Mouse (Mus musculus) forebrain, embryonic 15.5 days (tissue): ENCODE data around the gene Fiz1. TPM values are rescaled to one million over a fixed set of nuclear protein-coding genes. Genes with fewer than 3 reads are reported as not detected.

Source experiments
- ATAC-seq: fragments of 200-750 bp; cut with Nextera tagmentation; replicated peaks from 2 replicates; pipeline ENCODE4 v1.8.0; 2017; ENCODE audit warnings: mild to moderate bottlenecking, moderate TSS enrichment, moderate library complexity
- H3K27ac ChIP-seq: fragments of 300-500 bp; sonication (generic); replicated peaks from 2 replicates; pipeline ENCODE4 v1.5.1; 2015; ENCODE audit warnings: mild to moderate bottlenecking, inconsistent platforms
- H3K27me3 ChIP-seq: fragments of 300-500 bp; sonication (generic); 2 replicates; pipeline ENCODE4 v1.6.1; 2015; ENCODE audit warnings: inconsistent platforms
- H3K36me3 ChIP-seq: fragments of 300-500 bp; sonication (generic); 2 replicates; pipeline ENCODE4 v1.6.1; 2015; ENCODE audit warnings: mild to moderate bottlenecking, inconsistent platforms
- H3K4me1 ChIP-seq: fragments of 300-500 bp; sonication (generic); 2 replicates; pipeline ENCODE4 v1.6.1; 2015; ENCODE audit warnings: inconsistent platforms
- H3K4me2 ChIP-seq: fragments of 300-500 bp; sonication (generic); replicated peaks from 2 replicates; pipeline ENCODE4 v1.6.1; 2015; ENCODE audit warnings: mild to moderate bottlenecking, inconsistent platforms
- H3K4me3 ChIP-seq: fragments of 300-500 bp; sonication (generic); 2 replicates; pipeline ENCODE4 v1.5.1; 2015; ENCODE audit warnings: mild to moderate bottlenecking, inconsistent platforms
- H3K9ac ChIP-seq: fragments of 300-500 bp; sonication (generic); replicated peaks from 2 replicates; pipeline ENCODE4 v1.6.1; 2015; ENCODE audit warnings: mild to moderate bottlenecking, inconsistent platforms
- H3K9me3 ChIP-seq: fragments of 300-500 bp; sonication (generic); 2 replicates; pipeline ENCODE4 v1.6.1; 2016; ENCODE audit warnings: inconsistent platforms
- WGBS: fragments of 180-500 bp; shearing (Covaris S2); methylation state at CpG from one replicate; pipeline ENCODE4 v1.1.7; 2015; ENCODE audit warnings: mixed read lengths; 5-methylcytosine and 5-hydroxymethylcytosine counted together
- polyA plus RNA-seq: library from polyadenylated mRNA; unstranded; fragments of >200 nt; fragmentation: Nextera tagmentation; extraction: Ambion mirVana; gene quantifications from 2 replicates; pipeline ENCODE4 v1.2.1, GENCODE M21; 2015

Fiz1 gene
- polyA plus RNA-seq, 1 experiment from 2014 or later = 52.1 TPM

- Histone ChIP-seq H3K4me3 (peak overlapping the region; percentile 73), H3K27ac (no peak overlapping the region), H3K9me3 (no peaks in the 10 kb centered on the region), H3K4me1 (peaks cover 60% of the 10 kb centered on the region), H3K36me3 (no peaks in the 10 kb centered on the region), H3K27me3 (peaks cover 46% of the 10 kb centered on the region), H3K4me2 (peak overlapping the region; percentile 84), H3K9ac (peak overlapping the region; percentile 83)
- WGBS = 8% methylated on average over 32 of the region's 32 CpGs
- no peak for ATAC-seq
These were observed 39.1 kb upstream of the Fiz1 start for GRCm38 (mm10) chr7:5053456-5054179.

- Histone ChIP-seq H3K4me3 (peak overlapping the region; percentile 73), H3K9me3 (no peaks in the 10 kb centered on the region), H3K27me3 (peaks cover 45% of the 10 kb centered on the region), H3K27ac (no peak overlapping the region), H3K4me2 (peak overlapping the region; percentile 84), H3K9ac (peak overlapping the region; percentile 83), H3K36me3 (no peaks in the 10 kb centered on the region), H3K4me1 (peaks cover 59% of the 10 kb centered on the region)
- no peak for ATAC-seq
- WGBS = 4% methylated on average over 45 of the region's 45 CpGs
These were observed 38.4 kb upstream of the Fiz1 start for GRCm38 (mm10) chr7:5052931-5053343.

DNA sequence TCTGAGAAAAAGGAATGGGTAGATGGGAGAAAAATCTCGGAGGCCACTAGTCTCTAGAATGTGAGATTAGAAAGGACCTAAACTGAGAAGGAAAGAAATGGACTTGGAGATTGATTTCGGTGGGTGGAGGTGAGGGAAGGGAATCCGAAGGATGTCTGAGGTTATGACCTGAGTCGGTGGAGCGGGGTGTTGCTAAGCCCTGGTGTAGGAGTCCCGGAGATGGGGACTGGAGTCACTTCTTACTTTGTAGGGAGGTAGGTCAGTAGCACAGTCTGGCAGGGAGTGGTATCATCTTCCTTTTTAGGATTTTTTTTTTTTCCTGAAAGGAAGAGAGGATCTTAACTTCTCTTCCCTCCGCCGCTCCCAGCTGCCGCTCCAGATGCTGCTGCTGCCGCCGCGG lies 37.9 kb upstream of the Fiz1 start:
- Histone ChIP-seq H3K4me1 (peaks cover 54% of the 10 kb centered on the region), H3K27ac (0 out of 2 replicates have a peak overlapping the region, but pooled peaks have one; percentile 81)

DNA sequence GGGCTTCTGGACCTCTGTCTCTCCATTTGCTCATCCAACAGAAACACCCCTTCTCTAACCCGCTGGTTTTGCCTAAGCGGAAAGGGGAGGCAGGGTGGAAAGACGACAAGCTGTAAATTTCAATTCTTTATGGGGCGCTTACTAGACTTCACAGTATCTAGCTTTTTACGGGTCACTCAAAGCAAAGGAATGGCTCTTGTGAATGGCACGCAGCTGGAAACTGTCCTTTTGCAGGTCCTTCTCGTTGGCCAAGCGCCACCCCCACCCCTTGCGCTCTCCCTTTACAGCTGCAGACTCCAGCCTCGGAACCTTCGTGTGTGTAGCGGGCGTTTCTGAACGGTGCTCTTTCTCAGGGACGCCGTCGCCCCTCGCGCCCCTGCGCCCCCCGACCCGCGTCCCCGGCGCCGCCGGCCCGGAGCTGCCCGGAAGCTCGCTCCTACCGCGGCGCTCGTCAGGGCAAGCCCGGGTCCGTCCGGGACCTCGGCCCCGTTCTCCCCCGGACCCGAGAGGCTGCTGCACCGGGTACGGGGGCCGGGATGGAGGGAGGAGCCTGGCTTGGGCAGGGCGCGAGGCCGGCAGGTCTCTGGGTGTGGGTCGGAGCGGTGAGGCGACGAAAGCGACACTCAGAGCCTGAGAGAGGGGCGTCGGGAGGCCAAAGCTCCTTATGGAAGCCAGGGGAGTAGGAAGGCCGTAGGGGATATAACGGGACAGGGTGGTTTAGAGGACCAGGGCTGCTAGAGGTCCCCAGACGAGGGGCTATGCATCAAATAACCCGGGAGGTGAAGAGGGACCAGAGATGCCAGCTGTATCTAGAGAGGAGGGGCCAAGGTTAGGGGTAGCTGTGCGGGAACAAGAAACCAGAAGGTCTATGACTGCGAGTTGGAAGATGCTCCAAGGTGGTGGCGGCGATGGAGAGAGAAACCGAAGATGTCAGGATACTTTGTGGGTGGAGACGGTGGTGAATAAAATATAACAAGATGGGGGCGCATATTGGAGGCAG lies 37.0 kb upstream of the Fiz1 start, which contains the start of gene Zfp580:
Gene Zfp580 (plus strand): TSS at position 346 of the 1,000 bp plus-strand sequence.
- peak within 1 kb of the TSS; percentile 84 for H3K4me2 ChIP-seq
- H3K9ac ChIP-seq = peak within 1 kb of the TSS; percentile 83
- H3K4me1 ChIP-seq = peaks cover 46% of the 10 kb centered on the region
- peaks cover 36% of the 10 kb centered on the region for H3K27me3 ChIP-seq
- H3K36me3 ChIP-seq = no peaks in the 10 kb centered on the region
- H3K27ac ChIP-seq = peak within 1 kb of the TSS; percentile 81
- WGBS = 1% methylated on average over 64 of the region's 65 CpGs
- H3K9me3 ChIP-seq = no peaks in the 10 kb centered on the region
- peak within 1 kb of the TSS; percentile 73 for H3K4me3 ChIP-seq
- ATAC-seq = peak; percentile 82

More for the DNA sequence above, 37.9 kb upstream of the Fiz1 start:
- no peaks in the 10 kb centered on the region for H3K9me3 ChIP-seq
- H3K4me2 ChIP-seq = peak overlapping the region; percentile 84
- peak overlapping the region; percentile 73 for H3K4me3 ChIP-seq
- H3K9ac ChIP-seq = peak overlapping the region; percentile 83
- ATAC-seq = no peak
- no peaks in the 10 kb centered on the region for H3K36me3 ChIP-seq
- H3K27me3 ChIP-seq = peaks cover 40% of the 10 kb centered on the region
- WGBS = 5% methylated on average over 12 of the region's 12 CpGs

- 24% methylated on average over 2 of the region's 2 CpGs for WGBS
- H3K27me3 ChIP-seq = no peaks in the 10 kb centered on the region
- H3K4me1 ChIP-seq = peaks cover 14% of the 10 kb centered on the region
- no peaks in the 10 kb centered on the region for H3K36me3 ChIP-seq
- no peak overlapping the region for H3K4me3 ChIP-seq
- H3K9me3 ChIP-seq = no peaks in the 10 kb centered on the region
- H3K27ac ChIP-seq = no peak overlapping the region
- no peak overlapping the region for H3K9ac ChIP-seq
- ATAC-seq = no peak
- no peak overlapping the region for H3K4me2 ChIP-seq
These were observed 32.8 kb upstream of the Fiz1 start for GRCm38 (mm10) chr7:5047313-5047712.

DNA sequence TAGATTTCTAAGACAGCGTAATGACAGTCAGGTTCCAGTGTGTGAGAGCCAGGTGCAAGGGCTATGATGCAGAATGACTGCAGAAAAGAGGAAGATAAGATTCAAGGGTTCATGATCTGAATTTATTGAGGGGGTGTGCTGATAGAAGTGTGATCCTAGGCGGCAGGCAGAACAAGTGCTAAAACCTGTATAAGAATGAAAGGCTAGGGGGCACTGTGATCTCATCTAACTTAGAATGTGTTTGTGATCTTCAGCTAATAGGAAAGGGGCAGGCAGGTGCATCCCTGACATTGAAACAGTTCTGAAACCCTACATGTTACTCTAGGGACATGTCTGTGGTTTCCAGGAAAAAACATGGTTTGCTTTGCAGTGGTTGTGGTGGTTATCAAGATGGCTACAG lies 31.6 kb upstream of the Fiz1 start:
- Histone ChIP-seq H3K36me3 (no peaks in the 10 kb centered on the region), H3K4me1 (peaks cover 8% of the 10 kb centered on the region), H3K4me3 (no peak overlapping the region), H3K4me2 (no peak overlapping the region), H3K27me3 (no peaks in the 10 kb centered on the region), H3K27ac (no peak overlapping the region), H3K9me3 (no peaks in the 10 kb centered on the region), H3K9ac (no peak overlapping the region)
- no peak for ATAC-seq
- 77% methylated on average over 2 of the region's 2 CpGs for WGBS

DNA sequence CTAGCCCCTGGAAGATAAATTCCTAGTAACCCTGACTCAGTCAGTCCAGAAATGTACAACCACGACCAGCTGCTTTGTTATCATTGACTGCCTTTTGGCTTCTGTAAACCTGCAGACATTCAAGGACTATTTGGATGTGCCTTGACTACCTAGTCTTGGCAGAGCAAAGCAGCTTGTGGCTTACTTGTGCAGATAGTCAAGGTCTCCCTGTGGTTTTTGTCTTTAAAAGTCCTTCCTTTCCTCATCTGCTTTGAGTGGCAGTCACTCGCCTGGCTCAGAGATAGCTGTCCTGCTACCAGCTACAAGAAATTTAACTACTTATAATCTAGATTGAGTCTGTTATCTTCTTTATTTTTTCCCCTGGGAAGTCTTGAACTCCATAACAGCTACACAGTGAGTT lies 30.5 kb upstream of the Fiz1 start:
- Histone ChIP-seq H3K27ac (no peak overlapping the region), H3K36me3 (no peaks in the 10 kb centered on the region), H3K4me2 (no peak overlapping the region), H3K9ac (no peak overlapping the region), H3K27me3 (no peaks in the 10 kb centered on the region), H3K4me3 (no peak overlapping the region), H3K9me3 (no peaks in the 10 kb centered on the region), H3K4me1 (no peaks in the 10 kb centered on the region)
- no peak for ATAC-seq
- 83% methylated on average over 2 of the region's 2 CpGs for WGBS

- Histone ChIP-seq H3K27ac (0 out of 2 replicates have a peak overlapping the region, but pooled peaks have one; percentile 98), H3K36me3 (peaks cover 24% of the 10 kb centered on the region), H3K27me3 (no peaks in the 10 kb centered on the region), H3K4me1 (peaks cover 22% of the 10 kb centered on the region), H3K4me2 (peak overlapping the region; percentile 58), H3K4me3 (peak overlapping the region; percentile 96), H3K9me3 (no peaks in the 10 kb centered on the region), H3K9ac (peak overlapping the region; percentile 87)
- WGBS = 32% methylated on average over 5 of the region's 5 CpGs
- no peak for ATAC-seq
These were observed 24.4 kb upstream of the Fiz1 start for GRCm38 (mm10) chr7:5038940-5039339.

GRCm38 (mm10) chr7:5038109-5038732 lies 23.7 kb upstream of the Fiz1 start, which contains the start of gene Zfp784:
Gene Zfp784 (minus strand): TSS chr7:5038446.
- Histone ChIP-seq H3K4me1 (peaks cover 22% of the 10 kb centered on the region), H3K9me3 (no peaks in the 10 kb centered on the region), H3K27ac (peak within 1 kb of the TSS; percentile 98), H3K9ac (peak within 1 kb of the TSS; percentile 87), H3K36me3 (peaks cover 31% of the 10 kb centered on the region), H3K4me2 (peak within 1 kb of the TSS; percentile 58), H3K4me3 (peak within 1 kb of the TSS; percentile 96), H3K27me3 (no peaks in the 10 kb centered on the region)
- WGBS = under 1% methylated on average over 48 of the region's 48 CpGs
- peak; percentile 97 for ATAC-seq

DNA sequence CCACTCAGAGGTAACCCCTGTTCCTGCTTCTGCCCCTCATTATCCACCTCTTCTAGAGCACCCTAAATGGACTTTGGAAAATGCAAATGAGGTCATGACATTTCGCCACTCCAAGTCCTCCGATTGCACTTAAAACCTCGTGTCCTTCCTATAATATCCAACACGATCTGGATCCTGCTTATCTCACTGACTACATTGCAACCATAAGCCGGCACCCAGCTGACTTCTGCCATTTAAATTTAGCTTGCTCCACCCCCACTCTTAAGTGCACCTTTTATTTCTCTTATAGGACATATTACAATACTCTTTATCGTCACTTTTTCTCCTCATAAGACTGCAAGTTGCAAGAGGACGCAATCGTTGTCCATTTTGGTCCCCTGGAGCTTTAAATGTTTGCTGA lies 23.0 kb upstream of the Fiz1 start:
- Histone ChIP-seq H3K36me3 (peaks cover 38% of the 10 kb centered on the region), H3K4me1 (peaks cover 22% of the 10 kb centered on the region), H3K9ac (peak overlapping the region; percentile 87; the same call in 1 of the 2 replicates), H3K4me3 (peak overlapping the region; percentile 96), H3K27me3 (no peaks in the 10 kb centered on the region), H3K27ac (peak overlapping the region; percentile 98), H3K9me3 (no peaks in the 10 kb centered on the region), H3K4me2 (peak overlapping the region; percentile 58)
- ATAC-seq = no peak
- WGBS = 88% methylated on average over 8 of the region's 8 CpGs

DNA sequence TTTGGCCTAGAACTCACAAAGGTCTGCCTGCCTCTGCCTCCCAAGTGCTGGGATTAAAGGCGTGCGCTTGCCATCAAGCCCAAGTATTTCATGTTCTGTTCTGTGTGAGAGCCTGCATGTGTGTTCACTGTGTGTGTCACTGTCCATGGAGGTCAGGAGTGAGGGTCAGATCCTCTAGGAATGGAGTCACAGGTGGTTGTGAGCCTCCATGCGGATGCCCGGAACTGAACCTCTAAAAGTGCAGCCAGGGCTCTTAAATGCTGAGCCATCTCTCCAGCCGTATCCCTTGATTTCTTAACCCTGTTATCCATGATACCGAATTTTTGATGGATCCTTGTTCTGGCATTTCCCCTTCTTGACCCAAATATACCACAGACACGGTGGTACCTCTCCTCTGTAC lies 22.5 kb upstream of the Fiz1 start:
- ATAC-seq = no peak
- H3K36me3 ChIP-seq = peaks cover 43% of the 10 kb centered on the region
- no peak overlapping the region for H3K4me3 ChIP-seq
- no peaks in the 10 kb centered on the region for H3K9me3 ChIP-seq
- no peak overlapping the region for H3K9ac ChIP-seq
- WGBS = 93% methylated on average over 7 of the region's 7 CpGs
- H3K27me3 ChIP-seq = no peaks in the 10 kb centered on the region
- peaks cover 22% of the 10 kb centered on the region for H3K4me1 ChIP-seq
- H3K27ac ChIP-seq = no peak overlapping the region
- H3K4me2 ChIP-seq = no peak overlapping the region
